Comparison of ENCODE assay signal across 22 mouse cellular contexts in the genomic region with DNA sequence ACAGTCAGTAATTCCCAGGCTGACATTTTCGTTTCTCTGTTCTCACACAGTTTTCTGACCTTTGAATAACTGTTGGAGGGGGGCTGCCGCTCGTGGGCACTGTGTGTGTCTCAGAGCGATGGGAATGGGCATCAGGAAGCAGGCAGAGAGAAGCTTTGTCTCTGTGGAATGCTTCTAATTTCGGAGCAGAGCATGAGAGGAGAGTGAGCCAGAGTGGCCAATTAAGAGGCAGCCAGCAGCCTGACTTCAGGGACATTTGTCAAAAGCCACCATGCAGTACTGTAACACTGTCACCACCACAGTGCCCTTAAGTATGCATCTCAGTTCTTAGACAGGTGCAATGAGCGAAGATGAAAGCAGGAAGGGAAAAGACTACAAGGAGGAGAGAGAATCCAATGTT.
DNase-seq lines count a peak whose midpoint lies in the region; ATAC-seq and TF ChIP-seq lines count a peak whose summit lies in the region.
"Had no signal": no experiment of that assay in that cellular context is flagged by ENCODE, and none has a peak within 500 bp of the region (broad histone marks: within the 10 kb centered on the region; RNA-seq: fewer than 3 reads in every experiment).

No protein-coding gene starts in this region.

- no peaks in the 10 kb centered on the region for H3K9me3 ChIP-seq in heart, embryonic 12.5 days (replicated peaks)
- H3K9me3 ChIP-seq in hindbrain, embryonic 15.5 days, result no peaks in the 10 kb centered on the region
- no peaks in the 10 kb centered on the region for H3K9me3 ChIP-seq in hindbrain, embryonic 11.5 days (ENCODE audit: control insufficient read depth, low read length)
- no peaks in the 10 kb centered on the region for H3K9me3 ChIP-seq in hindbrain, embryonic 16.5 days (ENCODE audit: control insufficient read depth, low read length)
- no peaks in the 10 kb centered on the region for H3K9me3 ChIP-seq in neural tube, embryonic 14.5 days (ENCODE audit: control insufficient read depth, low read length)
- H3K9me3 ChIP-seq: forebrain, embryonic 12.5 days; intestine, embryonic 15.5 days had no signal

- H3K9ac ChIP-seq in heart, embryonic 12.5 days, result no peak overlapping the region
- no peak overlapping the region for H3K9ac ChIP-seq in heart, adult 2 months (ENCODE audit: low read depth, low read length)
- H3K9ac ChIP-seq in hindbrain, embryonic 15.5 days, result no peak overlapping the region
- no peak overlapping the region for H3K9ac ChIP-seq in hindbrain, embryonic 11.5 days (ENCODE audit: low read depth, low read length)
- 0 out of 2 replicates have a peak overlapping the region, but pooled peaks have one; percentile 13 for H3K9ac ChIP-seq in hindbrain, embryonic 16.5 days (ENCODE audit: low read depth, low read length)
- H3K9ac ChIP-seq in neural tube, embryonic 14.5 days (replicated peaks; ENCODE audit: low read depth, low read length), result no peak overlapping the region
- H3K9ac ChIP-seq: forebrain, embryonic 12.5 days; intestine, embryonic 15.5 days had no signal

- no peaks in the 10 kb centered on the region for H3K27me3 ChIP-seq in heart, embryonic 12.5 days (replicated peaks)
- 0 out of 2 replicates have a peak, but pooled peaks cover 2% of the 10 kb centered on the region for H3K27me3 ChIP-seq in heart, adult 2 months (ENCODE audit: control insufficient read depth, insufficient read depth, low read length)
- H3K27me3 ChIP-seq in hindbrain, embryonic 15.5 days, result no peaks in the 10 kb centered on the region
- H3K27me3 ChIP-seq in hindbrain, embryonic 11.5 days (ENCODE audit: control insufficient read depth, insufficient read depth, low read length), result no peaks in the 10 kb centered on the region
- H3K27me3 ChIP-seq in hindbrain, embryonic 16.5 days (replicated peaks; ENCODE audit: control insufficient read depth, insufficient read depth, low read length), result no peaks in the 10 kb centered on the region
- no peaks in the 10 kb centered on the region for H3K27me3 ChIP-seq in neural tube, embryonic 14.5 days (ENCODE audit: control insufficient read depth, insufficient read depth, low read length)
- H3K27me3 ChIP-seq: CH12.LX; forebrain, embryonic 12.5 days; intestine, embryonic 15.5 days had no signal

- intact Hi-C loops in heart, adult 2 months (cut with DNase I), result no loop called here

- H3K4me1 ChIP-seq in heart, embryonic 12.5 days (replicated peaks), result peaks cover 7% of the 10 kb centered on the region; the same call in 1 of the 2 replicates
- no peaks in the 10 kb centered on the region for H3K4me1 ChIP-seq in heart, adult 2 months (ENCODE audit: control insufficient read depth, insufficient read depth, low read length)
- H3K4me1 ChIP-seq in hindbrain, embryonic 15.5 days (replicated peaks), result peaks cover 16% of the 10 kb centered on the region
- H3K4me1 ChIP-seq in hindbrain, embryonic 11.5 days (replicated peaks; ENCODE audit: control insufficient read depth, insufficient read depth, low read length), result no peaks in the 10 kb centered on the region
- H3K4me1 ChIP-seq in hindbrain, embryonic 16.5 days (ENCODE audit: control insufficient read depth, insufficient read depth, low read depth, low read length), result peaks cover 7% of the 10 kb centered on the region
- H3K4me1 ChIP-seq in neural tube, embryonic 14.5 days (ENCODE audit: control insufficient read depth, insufficient read depth, low read length), result no peaks in the 10 kb centered on the region; the same call in 1 of the 2 replicates
- H3K4me1 ChIP-seq: forebrain, embryonic 12.5 days; intestine, embryonic 15.5 days had no signal

- H3K4me3 ChIP-seq in heart, embryonic 12.5 days, result no peak overlapping the region
- H3K4me3 ChIP-seq in heart, adult 2 months, result no peak overlapping the region
- no peak overlapping the region for H3K4me3 ChIP-seq in hindbrain, embryonic 15.5 days
- H3K4me3 ChIP-seq in hindbrain, embryonic 11.5 days (ENCODE audit: low read depth, low read length), result no peak overlapping the region
- H3K4me3 ChIP-seq in hindbrain, embryonic 16.5 days (ENCODE audit: low read length), result no peak overlapping the region
- no peak overlapping the region for H3K4me3 ChIP-seq in neural tube, embryonic 14.5 days (ENCODE audit: low read depth, low read length)
- H3K4me3 ChIP-seq: forebrain, embryonic 12.5 days; intestine, embryonic 15.5 days had no signal

- H3K4me2 ChIP-seq in heart, embryonic 12.5 days, result peak overlapping the region; percentile 48
- H3K4me2 ChIP-seq in hindbrain, embryonic 15.5 days, result no peak overlapping the region
- no peak overlapping the region for H3K4me2 ChIP-seq in hindbrain, embryonic 11.5 days (replicated peaks; ENCODE audit: low read depth, low read length)
- H3K4me2 ChIP-seq in hindbrain, embryonic 16.5 days (ENCODE audit: low read length), result no peak overlapping the region
- no peak overlapping the region for H3K4me2 ChIP-seq in neural tube, embryonic 14.5 days (ENCODE audit: low read depth, low read length)
- H3K4me2 ChIP-seq: forebrain, embryonic 12.5 days; intestine, embryonic 15.5 days had no signal

- WGBS in heart, embryonic 12.5 days, result 30% methylated on average over 6 of the region's 6 CpGs
- 29% methylated on average over 6 of the region's 6 CpGs for WGBS in heart, adult 2 months
- WGBS in hindbrain, embryonic 15.5 days, result 28% methylated on average over 6 of the region's 6 CpGs
- WGBS in hindbrain, embryonic 11.5 days, result 63% methylated on average over 6 of the region's 6 CpGs
- WGBS in hindbrain, embryonic 16.5 days, result 34% methylated on average over 6 of the region's 6 CpGs
- WGBS in neural tube, embryonic 14.5 days, result 30% methylated on average over 6 of the region's 6 CpGs

- no peak for TF ChIP-seq EP300 in heart, adult 2 months (IDR thresholded peaks at IDR 0.05; ENCODE audit: insufficient read depth, low read depth, low read length)

- no peak for DNase-seq in heart, adult 2 months
- DNase-seq in hindbrain, embryonic 11.5 days (ENCODE audit: low spot score), result no peak
- DNase-seq in frontal cortex, postnatal 14 days (ENCODE audit: low spot score in 2 of 2), result no peak
- DNase-seq in ovary, postnatal 36 days (ENCODE audit: low spot score), result no peak
- DNase-seq: adrenal gland, postnatal 36 days; cerebellum, adult 8-10 months; gastrocnemius, postnatal 25 days; heart, postnatal 36 days; kidney, adult 9 months; kidney, postnatal 25 days; left cerebral cortex, postnatal 4 days; liver; spleen, adult 18-20 months; thymus, postnatal 25 days had no signal

- H3K36me3 ChIP-seq in heart, embryonic 12.5 days, result no peaks in the 10 kb centered on the region
- no peaks in the 10 kb centered on the region for H3K36me3 ChIP-seq in heart, adult 2 months (ENCODE audit: control insufficient read depth, insufficient read depth, low read length)
- no peaks in the 10 kb centered on the region for H3K36me3 ChIP-seq in hindbrain, embryonic 15.5 days
- no peaks in the 10 kb centered on the region for H3K36me3 ChIP-seq in hindbrain, embryonic 11.5 days (ENCODE audit: control insufficient read depth, insufficient read depth, low read length)
- H3K36me3 ChIP-seq in hindbrain, embryonic 16.5 days (ENCODE audit: control insufficient read depth, insufficient read depth, low read length), result no peaks in the 10 kb centered on the region
- no peaks in the 10 kb centered on the region for H3K36me3 ChIP-seq in neural tube, embryonic 14.5 days (ENCODE audit: control insufficient read depth, insufficient read depth, low read length)
- H3K36me3 ChIP-seq: forebrain, embryonic 12.5 days; intestine, embryonic 15.5 days had no signal

- no peaks in the 10 kb centered on the region for H3K79me2 ChIP-seq in heart, adult 2 months (replicated peaks; ENCODE audit: control insufficient read depth, insufficient read depth, low read length)

- no peak overlapping the region for H3K27ac ChIP-seq in heart, embryonic 12.5 days (ENCODE audit: poor library complexity, severe bottlenecking)
- no peak overlapping the region for H3K27ac ChIP-seq in heart, adult 2 months
- H3K27ac ChIP-seq in hindbrain, embryonic 15.5 days (replicated peaks), result peak overlapping the region; percentile 10; the same call in 1 of the 2 replicates
- H3K27ac ChIP-seq in hindbrain, embryonic 11.5 days (ENCODE audit: low read depth, low read length), result no peak overlapping the region
- H3K27ac ChIP-seq in hindbrain, embryonic 16.5 days (ENCODE audit: low read depth, low read length), result no peak overlapping the region
- H3K27ac ChIP-seq in neural tube, embryonic 14.5 days (ENCODE audit: low read depth, low read length), result no peak overlapping the region
- H3K27ac ChIP-seq: forebrain, embryonic 12.5 days; intestine, embryonic 15.5 days had no signal

- TF ChIP-seq POLR2A in heart, adult 2 months (IDR thresholded peaks at IDR 0.05; ENCODE audit: insufficient read depth, low read depth, low read length), result no peak

- TF ChIP-seq CTCF in heart, adult 2 months (IDR thresholded peaks at IDR 0.05), result no peak

- ATAC-seq in heart, embryonic 12.5 days (ENCODE audit: insufficient number of reproducible peaks, low FRiP score), result no peak
- ATAC-seq in hindbrain, embryonic 15.5 days (ENCODE audit: low FRiP score, low read depth), result no peak
- ATAC-seq in hindbrain, embryonic 11.5 days (ENCODE audit: low FRiP score), result no peak
- peak; percentile 64; the same call in 1 of the 2 replicates for ATAC-seq in hindbrain, embryonic 16.5 days
- ATAC-seq in neural tube, embryonic 14.5 days (ENCODE audit: low read depth), result peak; percentile 54; the same call in 1 of the 2 replicates
- ATAC-seq: intestine, embryonic 15.5 days; lung, postnatal 0 days had no signal

Comparison
In these comparisons a context has a peak if more than half of its experiments do, and no peak if none do; other contexts are left out.
1. ATAC-seq: peak in hindbrain, embryonic 16.5 days (single experiment) and neural tube, embryonic 14.5 days (single experiment); none in heart, embryonic 12.5 days (single experiment), hindbrain, embryonic 15.5 days (single experiment) and hindbrain, embryonic 11.5 days (single experiment).